Mouse (Mus musculus): Measurements from ENCODE around the gene Ankrd66. TPM values are rescaled to one million over a fixed set of nuclear protein-coding genes. Genes with fewer than 3 reads are reported as not detected.

Ankrd66 gene
- 1 to 10 TPM in 1 of 2 experiments, under 1 TPM in 1; 0.67 to 2.6 TPM for total RNA-seq (2023)

DNA sequence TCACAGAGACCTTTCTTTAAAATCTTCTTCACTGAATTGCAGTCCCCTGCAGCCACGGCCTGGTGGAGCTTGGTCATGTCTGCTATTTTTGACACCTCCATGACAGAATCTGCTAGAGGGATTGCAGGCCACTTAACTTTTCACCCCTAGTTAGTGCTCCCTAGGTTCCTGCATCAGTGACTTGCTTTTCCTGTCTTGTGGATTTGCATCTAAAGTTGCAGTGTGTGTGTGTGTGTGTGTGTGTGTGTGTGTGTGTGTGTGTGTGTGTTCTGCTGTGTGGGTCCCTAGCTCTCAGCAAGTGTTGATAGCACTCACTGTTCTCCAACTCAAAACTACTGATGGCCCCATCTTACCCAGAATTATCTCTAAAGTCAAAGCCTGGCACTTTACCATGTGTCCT lies at the start of gene Ankrd66:
Gene Ankrd66, minus strand, starts transcription at position 101 of the 400 bp plus-strand sequence.

GRCm38 (mm10) chr17:43567992-43568888 lies 24.8 kb upstream of the Ankrd66 start, which contains the start of gene Pla2g7:
TSS of gene Pla2g7 (plus strand) at chr17:43568098.

DNA sequence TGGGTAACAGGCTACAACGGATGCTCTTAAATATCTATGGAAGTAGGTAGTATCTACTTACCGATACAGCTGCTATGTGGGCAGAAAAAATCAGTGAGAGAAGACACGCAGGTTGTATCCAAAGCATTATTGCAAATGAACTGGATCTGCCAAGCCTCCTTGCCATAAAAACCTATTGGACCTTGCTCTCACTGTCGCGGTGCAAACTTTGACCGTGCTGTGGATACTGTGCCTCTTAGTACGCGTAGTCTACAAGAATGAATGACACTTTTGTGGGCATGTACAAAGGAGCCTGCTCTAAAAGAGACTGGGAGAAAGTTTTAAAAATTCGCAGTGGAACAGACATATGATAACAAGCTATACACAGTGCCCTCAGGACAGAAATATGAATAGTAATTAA lies 40.8 kb downstream of the Ankrd66 start, which contains the start of gene Mep1a:
Gene Mep1a, minus strand, starts transcription at position 221 of the 400 bp plus-strand sequence.

Other genes with a start within 250 kb of the Ankrd66 start
- under 1 TPM in 1 of 2 experiments, not detected in 1; 0.45 TPM for gene Adgrf5, start 183.2 kb downstream of the Ankrd66 start, total RNA-seq (2023)
- gene Mep1a, start 40.8 kb downstream of the Ankrd66 start, total RNA-seq (2023) = not detected
- gene Pla2g7, start 24.5 kb upstream of the Ankrd66 start, total RNA-seq (2023) = 100 to 1,000 TPM; 217 to 270 TPM
- not detected for gene Tdrd6, start 86.7 kb upstream of the Ankrd66 start, total RNA-seq (2023)
- 1 to 10 TPM; 8.7 to 9.6 TPM for gene Slc25a27, start 123.6 kb upstream of the Ankrd66 start, total RNA-seq (2023)
- 10 to 100 TPM in 1 of 2 experiments, 1 to 10 TPM in 1; 8.7 to 10.9 TPM for gene Cyp39a1, start 123.8 kb upstream of the Ankrd66 start, total RNA-seq (2023)

Measured in monocyte, adult 59 days (primary cell).